Mouse (Mus musculus): ENCODE measurements around the gene Eif3l. TPM values are rescaled to one million over a fixed set of nuclear protein-coding genes. Genes with fewer than 3 reads are reported as not detected.

Gene Eif3l
- total and polyA plus RNA-seq, 3 experiments: 301 to 442 (median 394) TPM

GRCm38 (mm10) chr15:79103264-79103663, 28.3 kb downstream of the Eif3l start:
- 0 out of 4 replicates have a peak, but pooled peaks cover 0 to 3% of the 10 kb centered on the region in 2 experiments for H3K36me3 ChIP-seq (ENCODE audit: control insufficient read depth in 1 of 2, insufficient read depth in 2 of 2, low read length in 2 of 2)
- no peak overlapping the region for H3K9ac ChIP-seq (ENCODE audit: control insufficient read depth, low read depth, low read length, poor library complexity, severe bottlenecking)
- H3K9me3 ChIP-seq (replicated peaks; ENCODE audit: insufficient read depth, low read length): no peaks in the 10 kb centered on the region
- DNase-seq (ENCODE audit: low read depth, low spot score): no peak
- H3K27ac ChIP-seq (ENCODE audit: control insufficient read depth, low read depth, low read length): no peak overlapping the region
- no peaks in the 10 kb centered on the region for H3K79me2 ChIP-seq (ENCODE audit: control insufficient read depth, insufficient read depth, low read length, poor library complexity)
- no peak for TF ChIP-seq UBTF (IDR thresholded peaks at IDR 0.05; ENCODE audit: borderline replicate concordance, insufficient read depth, low read depth, low read length)
- TF ChIP-seq CHD2 (IDR thresholded peaks at IDR 0.05; ENCODE audit: low read length): no peak
- TF ChIP-seq ZKSCAN1 (IDR thresholded peaks at IDR 0.05; ENCODE audit: low read depth, low read length): no peak
- no peak for TF ChIP-seq RAD21 (IDR thresholded peaks at IDR 0.05; ENCODE audit: low read depth, low read length)
- no peak for TF ChIP-seq BHLHE40 (IDR thresholded peaks at IDR 0.05; ENCODE audit: borderline replicate concordance, low read depth, low read length)
- TF ChIP-seq MAX (IDR thresholded peaks at IDR 0.05; ENCODE audit: low read length): no peak
- TF ChIP-seq EP300 (IDR thresholded peaks at IDR 0.05; ENCODE audit: low read depth in 1 of 2, low read length in 2 of 2): no peak
- H3K4me1 ChIP-seq (ENCODE audit: control insufficient read depth in 1 of 2, insufficient read depth in 2 of 2, low read length in 2 of 2): peaks cover 0 to 2% of the 10 kb centered on the region in 2 experiments; a peak in 1 of 4 replicates
- no peak overlapping the region for H3K4me3 ChIP-seq (ENCODE audit: control insufficient read depth in 1 of 2, insufficient read depth in 1 of 2, low read depth in 2 of 2, low read length in 2 of 2)
- no peaks in the 10 kb centered on the region for H3K27me3 ChIP-seq (ENCODE audit: control insufficient read depth in 1 of 2, insufficient read depth in 2 of 2, low read length in 2 of 2)

GRCm38 (mm10) chr15:79105804-79106203, 30.8 kb downstream of the Eif3l start:
- H3K9me3 ChIP-seq (replicated peaks; ENCODE audit: insufficient read depth, low read length): no peaks in the 10 kb centered on the region
- peaks cover 0 to 6% of the 10 kb centered on the region in 2 experiments; a peak in 2 of 4 replicates for H3K36me3 ChIP-seq (ENCODE audit: control insufficient read depth in 1 of 2, insufficient read depth in 2 of 2, low read length in 2 of 2)
- H3K27me3 ChIP-seq (ENCODE audit: control insufficient read depth in 1 of 2, insufficient read depth in 2 of 2, low read length in 2 of 2): no peaks in the 10 kb centered on the region
- no peak overlapping the region for H3K4me3 ChIP-seq (ENCODE audit: control insufficient read depth in 1 of 2, insufficient read depth in 1 of 2, low read depth in 2 of 2, low read length in 2 of 2)
- no peaks in the 10 kb centered on the region; the same call in 1 of the 2 replicates for H3K79me2 ChIP-seq (ENCODE audit: control insufficient read depth, insufficient read depth, low read length, poor library complexity)
- TF ChIP-seq CHD2 (IDR thresholded peaks at IDR 0.05; ENCODE audit: low read length) (no peak), TBP (IDR thresholded peaks at IDR 0.05; ENCODE audit: low read depth, low read length) (no peak), KAT2A (conservative IDR thresholded peaks at IDR 0.05; ENCODE audit: low read depth, low read length) (no peak), EP300 (IDR thresholded peaks at IDR 0.05; ENCODE audit: low read depth in 1 of 2, low read length in 2 of 2) (no peak), ETS1 (IDR thresholded peaks at IDR 0.05; ENCODE audit: low read depth, low read length) (no peak), ZKSCAN1 (IDR thresholded peaks at IDR 0.05; ENCODE audit: low read depth, low read length) (no peak), GATA1 (IDR thresholded peaks at IDR 0.05; ENCODE audit: low read depth, low read length) (no peak), UBTF (IDR thresholded peaks at IDR 0.05; ENCODE audit: borderline replicate concordance, insufficient read depth, low read depth, low read length) (no peak), SMC3 (IDR thresholded peaks at IDR 0.05; ENCODE audit: low read depth, low read length) (no peak), USF1 (IDR thresholded peaks at IDR 0.05; ENCODE audit: low read depth, low read length) (no peak), BHLHE40 (IDR thresholded peaks at IDR 0.05; ENCODE audit: borderline replicate concordance, low read depth, low read length) (no peak), ZC3H11A (IDR thresholded peaks at IDR 0.05; ENCODE audit: low read depth, low read length) (no peak), CTCF (IDR thresholded peaks at IDR 0.05 in 2 of 3, conservative IDR thresholded peaks at IDR 0.05 in 1 of 3; ENCODE audit: control insufficient read depth in 1 of 3, insufficient read depth in 1 of 3, low read depth in 2 of 3, low read length in 3 of 3, poor library complexity in 1 of 3, severe bottlenecking in 1 of 3) (no peak), TAL1 (IDR thresholded peaks at IDR 0.05; ENCODE audit: low read length) (no peak), MAZ (IDR thresholded peaks at IDR 0.05; ENCODE audit: low read depth, low read length) (no peak), ELF1 (IDR thresholded peaks at IDR 0.05; ENCODE audit: low read depth, low read length) (no peak)
- no peak for DNase-seq (ENCODE audit: low read depth, low spot score)
- H3K9ac ChIP-seq (ENCODE audit: control insufficient read depth, low read depth, low read length, poor library complexity, severe bottlenecking): no peak overlapping the region
- H3K4me1 ChIP-seq (ENCODE audit: control insufficient read depth in 1 of 2, insufficient read depth in 2 of 2, low read length in 2 of 2): peaks cover 3 to 8% of the 10 kb centered on the region in 2 experiments; a peak in 3 of 4 replicates
- no peak overlapping the region for H3K27ac ChIP-seq (ENCODE audit: control insufficient read depth, low read depth, low read length)
